Mouse (Mus musculus) small intestine, adult 2 months (tissue): ENCODE measurements around the gene Rasgrf1.

Experiments used
- CTCF ChIP-seq: fragments of 200-500 bp; IDR thresholded peaks from 2 replicates; pipeline ENCODE4 v1.5.1; 2012; ENCODE audit warnings: low read depth, mild to moderate bottlenecking, control low read depth, inconsistent platforms, low read length, moderate library complexity, mixed read lengths; ENCODE audit not compliant: insufficient replicate concordance, insufficient read length; ENCODE audit errors: extremely low read depth
- POLR2A ChIP-seq: fragments of 200-500 bp; IDR thresholded peaks from 2 replicates; pipeline ENCODE4 v1.6.1; 2012; ENCODE audit warnings: low read depth, mild to moderate bottlenecking, control low read depth, inconsistent platforms, low read length, moderate library complexity

GRCm38 (mm10) chr9:89953596-89954215, 44.0 kb downstream of the Rasgrf1 start:
- TF ChIP-seq CTCF (no peak), POLR2A (no peak)
